Mouse (Mus musculus): ENCODE results near the gene Usp31.

Usp31 gene

DNA sequence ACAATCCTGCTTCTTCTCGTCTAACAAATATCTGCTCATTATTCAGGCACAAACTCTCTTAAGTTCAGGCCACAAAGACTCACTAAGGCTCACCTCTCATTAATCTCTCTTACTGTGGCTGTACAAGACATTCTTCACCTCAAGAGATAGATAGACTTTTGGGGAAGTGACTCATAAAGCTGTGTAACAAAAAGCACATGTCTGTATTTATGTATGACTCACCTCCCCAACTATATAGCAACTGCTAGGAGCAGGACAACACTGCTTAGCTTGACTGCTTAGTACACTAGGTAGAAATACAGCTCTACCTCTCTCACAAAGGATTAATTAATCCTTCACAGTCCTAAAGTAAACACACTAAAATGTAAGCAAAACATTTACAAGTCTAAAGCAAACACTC, 46.3 kb downstream of the Usp31 start:
- no peak for DNase-seq (ENCODE audit: extremely low spot score, low spot score)

DNA sequence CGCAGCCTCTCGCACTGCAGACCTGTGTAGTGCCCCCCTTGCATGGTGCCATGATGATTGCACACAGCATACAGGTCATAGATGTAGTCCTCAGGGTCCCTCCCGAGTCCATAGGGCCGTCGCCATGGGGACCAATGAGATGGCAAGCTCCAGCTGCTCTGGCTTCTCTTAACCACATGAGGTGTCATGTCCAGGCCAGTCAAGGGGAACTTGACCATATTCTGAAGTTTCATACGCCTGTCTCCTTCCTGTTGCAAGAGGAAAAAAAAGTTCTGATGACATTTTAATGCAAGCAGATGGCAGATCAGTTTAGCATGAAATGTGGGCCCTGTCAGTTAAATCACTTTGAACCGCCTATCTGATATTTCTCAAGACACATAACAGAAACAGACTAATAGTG, 48.2 kb downstream of the Usp31 start:
- DNase-seq (ENCODE audit: extremely low spot score, low spot score), result no peak

DNA sequence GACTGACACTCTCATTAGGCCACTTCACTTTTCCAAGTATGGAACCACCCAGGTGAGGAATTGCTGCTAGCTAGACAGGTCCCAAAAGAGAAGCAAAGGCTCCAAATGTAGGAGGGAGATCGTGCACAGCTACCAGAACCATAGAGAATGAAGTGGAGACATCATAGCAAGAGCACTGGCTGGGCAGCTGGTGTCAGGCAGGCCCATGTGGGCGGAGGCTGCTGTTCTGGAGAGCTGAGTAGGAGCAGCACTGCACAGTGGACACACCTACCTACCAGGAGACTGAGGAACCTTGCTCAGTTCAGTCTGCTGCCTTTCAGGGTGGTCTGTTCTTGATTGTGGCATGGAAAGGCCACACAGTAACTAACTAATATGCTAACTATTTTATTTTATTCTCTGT, 52.4 kb downstream of the Usp31 start:
- DNase-seq (ENCODE audit: extremely low spot score, low spot score), result no peak

DNA sequence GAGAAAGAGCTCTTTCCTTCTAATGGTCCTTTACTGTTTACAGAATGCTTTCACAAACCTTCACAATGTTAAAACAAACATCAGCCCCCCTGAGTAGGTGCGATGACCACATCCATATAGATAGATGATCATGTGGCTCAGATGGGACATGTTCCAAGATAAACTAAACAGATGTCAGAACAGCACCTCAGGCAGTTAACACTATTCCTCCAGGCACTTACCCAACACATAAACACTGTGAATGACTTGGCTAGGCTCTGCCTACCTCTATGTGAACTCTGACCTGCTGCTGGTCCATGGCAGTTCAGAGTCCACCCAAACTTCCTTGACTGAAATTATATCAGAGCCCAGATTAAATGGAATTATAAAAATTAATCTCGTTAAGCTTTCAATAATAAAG, 54.4 kb downstream of the Usp31 start:
- DNase-seq (ENCODE audit: extremely low spot score, low spot score), result no peak

DNA sequence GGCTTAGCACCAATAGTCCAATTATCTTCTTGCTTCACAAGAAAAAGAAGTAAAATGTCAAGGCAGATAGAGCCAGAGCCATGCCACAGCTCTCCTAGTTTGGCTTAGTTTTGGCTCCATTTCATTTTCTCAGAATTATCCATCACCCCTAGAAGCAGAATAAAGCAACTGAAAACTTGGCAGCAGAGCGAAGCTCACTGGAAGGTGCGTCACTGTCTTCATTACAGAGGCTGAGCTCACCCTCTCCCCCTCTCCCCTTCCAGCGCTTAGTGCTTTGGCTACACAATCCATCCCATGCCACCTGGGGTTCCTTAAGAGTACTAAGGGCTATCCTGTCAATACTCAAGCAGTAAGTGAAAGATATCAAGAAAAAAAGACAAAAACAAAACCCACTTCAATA, 56.3 kb downstream of the Usp31 start:
- no peak for DNase-seq (ENCODE audit: extremely low spot score, low spot score)

DNA sequence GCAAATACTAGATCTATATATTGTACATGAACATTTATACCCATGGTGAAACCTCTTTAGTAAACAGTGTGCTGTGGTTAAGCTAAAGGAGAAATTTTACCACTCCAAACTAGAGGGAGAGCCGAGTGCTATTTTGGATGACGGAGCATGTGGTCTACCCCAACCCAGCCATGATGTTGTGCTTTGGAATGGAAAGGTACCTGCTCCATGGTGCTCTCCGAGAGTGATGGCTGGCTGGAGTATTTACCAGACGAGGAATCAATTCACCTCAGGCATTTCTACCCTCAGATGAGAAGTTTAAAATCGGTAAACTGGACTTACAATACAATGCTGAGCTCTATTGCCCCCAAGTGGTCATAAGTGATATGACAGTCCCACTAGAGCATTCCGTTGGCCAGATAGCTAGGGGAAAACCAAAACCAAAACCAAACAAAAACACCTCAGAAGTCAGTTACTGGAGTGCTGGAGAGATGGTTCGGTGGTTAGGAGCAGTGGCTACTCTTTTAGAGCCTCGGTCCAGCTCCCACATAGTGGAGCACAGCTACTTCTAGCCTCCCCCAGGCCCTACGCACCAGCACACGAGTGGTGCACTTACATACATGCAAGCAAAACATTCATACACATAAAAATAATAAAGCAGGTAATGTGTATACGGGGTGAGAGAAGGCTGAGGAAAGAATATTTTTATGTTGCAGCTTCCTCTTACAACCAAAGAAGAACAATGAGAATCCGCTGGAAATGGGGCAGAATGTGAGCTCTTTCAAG, 65.9 kb downstream of the Usp31 start:
- DNase-seq (ENCODE audit: extremely low spot score, low spot score), result peak; percentile 41

DNA sequence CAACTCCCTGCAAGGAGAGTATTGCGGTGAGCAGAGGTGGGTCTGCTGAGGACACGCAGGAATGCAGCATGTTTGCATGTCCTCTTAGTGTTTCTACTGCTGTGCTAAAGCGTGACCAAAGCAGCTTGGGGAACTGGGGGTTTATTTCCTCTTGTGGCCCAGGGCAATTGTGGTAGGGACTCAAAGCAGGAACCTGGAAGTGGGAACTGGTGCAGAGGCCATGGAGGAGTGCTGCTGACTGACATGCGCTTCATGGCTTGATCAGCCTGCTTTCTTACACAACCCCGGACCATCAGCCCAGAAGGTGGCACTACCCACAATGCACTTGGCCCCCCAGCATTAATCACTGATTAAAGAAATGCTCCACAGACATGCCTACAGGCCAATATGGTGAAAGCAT, 70.3 kb downstream of the Usp31 start:
- DNase-seq (ENCODE audit: extremely low spot score, low spot score), result no peak

DNA sequence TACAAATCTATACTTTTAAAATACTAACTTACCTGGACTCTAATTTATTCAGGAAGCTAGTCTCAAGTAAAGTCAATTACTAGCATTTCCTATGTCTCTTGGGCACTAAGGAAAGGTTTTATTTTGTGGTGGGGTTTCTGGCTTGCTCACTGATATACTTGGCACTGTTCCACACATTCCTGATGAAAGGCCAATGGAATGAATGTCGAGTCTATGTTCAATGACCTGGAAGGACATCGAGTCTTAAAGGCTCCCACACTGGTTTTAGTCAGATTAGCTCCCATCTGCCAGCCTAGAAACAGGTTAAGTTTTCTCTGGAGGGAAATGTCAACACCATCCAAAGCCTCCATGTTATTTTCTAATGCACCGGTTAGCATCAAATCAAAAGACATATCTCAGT, 72.8 kb downstream of the Usp31 start:
- DNase-seq (ENCODE audit: extremely low spot score, low spot score), result no peak

DNA sequence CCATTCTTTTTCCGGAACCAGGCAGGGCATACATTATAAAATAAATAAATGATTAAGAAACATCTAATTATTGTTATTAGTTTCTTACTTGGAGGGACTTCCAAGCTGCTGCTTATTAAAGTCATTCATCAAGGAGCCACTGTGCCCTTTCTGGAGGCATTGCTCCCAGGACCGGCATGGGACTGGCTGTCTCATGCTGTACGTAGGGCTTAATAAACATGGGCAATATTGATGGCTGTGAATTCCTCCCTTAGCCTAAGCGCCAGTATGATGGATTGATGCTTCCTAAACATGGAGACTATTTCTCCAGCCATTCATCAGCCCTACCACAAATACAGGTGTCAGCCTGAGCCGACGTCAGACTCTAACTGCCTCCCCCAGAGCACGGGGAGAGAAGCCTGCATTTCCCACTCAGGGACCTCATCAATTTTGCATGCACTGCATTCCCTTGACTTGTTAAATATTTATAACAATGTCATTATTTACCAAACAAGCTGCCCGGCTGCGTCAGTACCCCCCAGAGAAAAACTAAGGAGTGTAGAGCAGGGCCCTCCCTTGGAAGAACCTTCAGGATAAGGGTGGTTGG, 84.1 kb downstream of the Usp31 start:
- no peak for DNase-seq (ENCODE audit: extremely low spot score, low spot score)

DNA sequence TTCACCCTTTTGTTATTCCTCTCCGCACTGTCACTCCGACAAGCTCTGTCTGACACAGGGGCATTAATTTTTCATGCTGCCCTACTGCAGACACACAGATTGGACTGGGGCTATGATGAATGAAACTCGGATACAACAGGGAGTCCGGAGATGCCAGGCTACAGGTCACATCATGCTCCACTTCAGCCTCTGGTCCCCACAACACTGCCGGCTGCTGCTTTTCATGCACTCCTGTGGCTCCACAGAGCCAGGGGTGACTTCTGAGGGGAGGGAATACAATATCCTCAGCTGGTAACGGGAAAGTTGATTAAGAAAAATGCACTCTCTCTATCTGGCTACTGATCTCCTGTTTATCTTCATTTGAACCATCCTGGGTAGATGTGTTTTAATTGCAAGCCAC, 84.6 kb downstream of the Usp31 start:
- DNase-seq (ENCODE audit: extremely low spot score, low spot score), result no peak

DNA sequence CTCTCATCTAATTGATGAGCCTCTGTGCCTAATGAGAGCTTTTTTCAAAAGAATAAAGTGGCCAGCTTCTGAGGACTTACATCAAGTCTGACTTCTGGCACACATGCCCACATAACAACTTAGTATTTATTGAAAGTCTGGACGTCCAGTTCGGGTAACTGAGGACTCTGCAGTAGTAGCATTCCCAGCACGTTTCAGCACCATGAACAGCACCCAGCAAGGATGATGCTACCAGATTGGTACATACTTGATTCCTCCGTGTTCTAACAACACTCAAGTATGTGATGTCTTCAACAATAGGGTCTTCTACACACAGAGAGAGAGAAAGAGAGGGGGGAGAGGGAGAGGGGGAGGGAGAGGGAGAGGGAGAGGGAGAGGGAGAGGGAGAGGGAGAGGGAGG, 105.4 kb downstream of the Usp31 start:
- peak; percentile 44 for DNase-seq (ENCODE audit: extremely low spot score, low spot score)

DNA sequence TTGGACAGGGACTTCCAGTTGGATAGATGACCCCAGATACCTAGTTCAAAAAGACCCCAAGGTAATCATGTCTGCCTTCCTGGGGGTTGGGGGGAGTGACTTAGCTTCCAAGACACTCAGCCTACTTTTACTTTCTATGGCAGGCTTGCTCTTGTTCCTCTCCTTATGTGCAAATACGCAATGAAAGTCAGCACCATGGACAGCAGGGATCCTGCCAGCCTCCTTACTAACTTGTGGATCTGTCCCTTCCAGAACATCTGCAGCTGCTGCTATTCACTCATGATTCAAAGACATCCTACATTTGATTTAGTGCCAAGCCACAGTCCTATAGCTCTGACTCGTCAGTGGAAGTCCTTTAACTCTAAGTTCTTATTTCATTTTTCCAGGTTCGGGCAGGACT, 110.7 kb downstream of the Usp31 start:
- DNase-seq (ENCODE audit: extremely low spot score, low spot score), result peak; percentile 36

DNA sequence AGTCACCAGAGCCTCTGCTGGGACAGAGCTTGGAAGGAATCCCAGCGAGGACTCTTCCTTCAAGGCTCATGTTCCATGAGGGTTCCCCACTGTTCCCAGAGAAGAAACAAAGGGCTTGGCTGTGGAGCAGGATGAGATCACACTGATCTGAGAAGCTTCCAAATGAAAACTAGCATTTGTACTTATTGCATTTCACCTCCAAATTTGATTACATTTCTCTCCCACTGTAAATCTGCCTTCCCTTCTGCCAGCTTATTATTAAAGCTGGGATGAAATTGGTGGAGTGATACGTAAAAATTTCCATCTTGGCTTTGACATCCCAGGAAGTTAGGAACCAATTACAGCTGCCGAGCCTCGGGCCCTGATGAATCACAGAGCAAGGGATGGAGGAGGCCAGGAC, 111.6 kb downstream of the Usp31 start:
- DNase-seq (ENCODE audit: extremely low spot score, low spot score), result no peak

DNA sequence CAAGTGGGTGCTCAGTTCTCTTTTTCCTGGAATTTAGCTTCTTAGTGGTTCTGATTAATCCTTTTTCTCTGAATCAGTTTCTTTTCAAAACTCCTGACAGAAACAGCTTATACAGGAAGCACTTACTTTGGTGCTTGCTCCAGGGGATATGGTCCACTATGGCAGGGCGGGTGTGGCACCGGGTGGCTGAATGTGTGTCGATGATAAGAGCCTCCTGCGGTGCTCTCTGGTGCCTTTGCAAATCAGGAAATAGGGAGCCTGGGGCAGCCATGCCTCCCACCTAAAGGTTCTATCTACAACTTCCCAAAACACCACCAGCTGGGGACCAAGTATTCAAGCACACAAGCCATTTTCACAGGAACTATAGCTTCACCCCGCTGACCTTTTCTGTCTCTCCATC, 112.0 kb downstream of the Usp31 start:
- DNase-seq (ENCODE audit: extremely low spot score, low spot score), result no peak

DNA sequence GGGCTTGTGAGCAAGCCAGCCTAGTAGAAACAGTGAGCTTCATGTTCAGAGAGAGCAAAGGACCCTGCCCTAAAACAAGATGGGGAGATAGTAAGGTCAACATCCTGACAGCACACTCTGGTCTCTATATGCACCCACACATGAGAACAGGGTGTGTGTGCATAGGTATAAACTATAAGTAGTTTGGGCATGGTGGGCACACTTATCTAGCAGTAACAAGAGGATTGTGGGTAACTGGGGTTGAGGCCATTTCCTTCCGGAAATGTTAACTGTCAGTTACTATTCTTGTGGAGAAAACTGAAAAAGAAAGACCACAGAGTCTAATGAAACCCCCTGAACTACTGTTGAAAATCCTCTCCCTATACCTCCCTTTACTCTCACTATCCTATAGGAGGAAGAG, 112.4 kb downstream of the Usp31 start:
- DNase-seq (ENCODE audit: extremely low spot score, low spot score), result no peak

All from neural tube, embryonic 10.5 days (tissue).